Mouse (Mus musculus) CH12.LX (cell line): ENCODE measurements at regions not wholly inside any gene's neighbourhood (a gene's known extent, or its start where the extent isn't known, plus 50 kb on each side); places are given as distances from the start of the nearest gene placed in this dataset.

Experiments
- DNase-seq: peaks from one replicate; pipeline ENCODE4 v3.0.0-alpha.2; 2013; ENCODE audit errors: extremely low read depth
- H3K27ac ChIP-seq: 2 replicates; pipeline ENCODE4 v1.5.1; 2012; ENCODE audit warnings: low read depth, mild to moderate bottlenecking, control low read depth, moderate library complexity; ENCODE audit not compliant: insufficient read depth
- H3K27me3 ChIP-seq: replicated peaks from 2 replicates; pipeline ENCODE3; 2012; ENCODE audit warnings: inconsistent platforms
- H3K36me3 ChIP-seq, 2 experiments: replicated peaks in 1 of 2; 2 replicates each; pipeline versions ENCODE3 to v1.6.1; 2012; ENCODE audit warnings: inconsistent platforms in 1 of 2, low read length in 1 of 2, mild to moderate bottlenecking in 1 of 2, mixed read lengths in 1 of 2, moderate library complexity in 1 of 2; ENCODE audit not compliant: control insufficient read depth in 1 of 2, insufficient read depth in 1 of 2
- H3K4me1 ChIP-seq, 2 experiments: 2 replicates each; pipeline ENCODE4 v1.6.1; 2012; ENCODE audit warnings: inconsistent platforms in 1 of 2, moderate library complexity in 1 of 2; ENCODE audit not compliant: insufficient read depth in 2 of 2, control insufficient read depth in 1 of 2
- H3K4me2 ChIP-seq: 2 replicates; pipeline ENCODE4 v1.6.1; 2012; ENCODE audit warnings: low read depth, mild to moderate bottlenecking, control low read depth; ENCODE audit not compliant: poor library complexity, insufficient read depth, severe bottlenecking
- H3K4me3 ChIP-seq, 3 experiments: fragments of 150-350 bp in 1 of 3; sonication (generic) in 1 of 3; replicated peaks in 1 of 3; 2 replicates each; pipeline versions ENCODE3 to v1.5.1; 2011 to 2012; ENCODE audit warnings: low read depth in 2 of 3, low read length in 2 of 3, mild to moderate bottlenecking in 2 of 3, moderate library complexity in 2 of 3, control low read depth in 1 of 3, improper control_type of control experiment in 1 of 3, inconsistent platforms in 1 of 3, mixed read lengths in 1 of 3; ENCODE audit not compliant: poor library complexity in 1 of 3
- H3K79me2 ChIP-seq: replicated peaks from 2 replicates; pipeline ENCODE4 v1.6.1; 2012; ENCODE audit warnings: mild to moderate bottlenecking, moderate library complexity; ENCODE audit not compliant: control insufficient read depth, poor library complexity, insufficient read depth, severe bottlenecking; ENCODE audit errors: extremely low read depth
- H3K9ac ChIP-seq: 2 replicates; pipeline ENCODE4 v1.6.1; 2012; ENCODE audit warnings: low read depth, mild to moderate bottlenecking, control low read depth, moderate library complexity; ENCODE audit not compliant: insufficient read depth
- H3K9me3 ChIP-seq: replicated peaks from 2 replicates; pipeline ENCODE3; 2012; ENCODE audit warnings: low read length, inconsistent platforms, mixed read lengths
- CHD2 ChIP-seq: IDR thresholded peaks from 2 replicates; pipeline ENCODE4 v1.6.1; 2011; ENCODE audit warnings: low read length, improper control_type of control experiment
- ELF1 ChIP-seq: IDR thresholded peaks from 2 replicates; pipeline ENCODE4 v1.6.1; 2014; ENCODE audit warnings: low read depth, mild to moderate bottlenecking, inconsistent platforms, low read length, improper control_type of control experiment
- GABPA ChIP-seq: IDR thresholded peaks from 2 replicates; pipeline ENCODE4 v1.6.1; 2012; ENCODE audit warnings: low read depth, low read length, improper control_type of control experiment, inconsistent platforms; ENCODE audit not compliant: insufficient replicate concordance
- HCFC1 ChIP-seq: IDR thresholded peaks from 2 replicates; pipeline ENCODE4 v1.6.1; 2012; ENCODE audit warnings: low read depth, mild to moderate bottlenecking, inconsistent platforms, low read length, improper control_type of control experiment
- IRF4 ChIP-seq: IDR thresholded peaks from 2 replicates; pipeline ENCODE4 v1.6.1; 2014; ENCODE audit warnings: low read depth, mild to moderate bottlenecking, inconsistent platforms, low read length, improper control_type of control experiment
- JUN ChIP-seq: IDR thresholded peaks from 2 replicates; pipeline ENCODE4 v1.6.1; 2011; ENCODE audit warnings: low read depth, mild to moderate bottlenecking, low read length, improper control_type of control experiment, moderate library complexity; ENCODE audit not compliant: insufficient read depth
- KAT2A ChIP-seq: IDR thresholded peaks from 2 replicates; pipeline ENCODE4 v1.6.1; 2012; ENCODE audit warnings: low read length, improper control_type of control experiment, inconsistent platforms; ENCODE audit not compliant: insufficient replicate concordance
- MAFK ChIP-seq: IDR thresholded peaks from 2 replicates; pipeline ENCODE4 v1.6.1; 2011; ENCODE audit warnings: low read length, improper control_type of control experiment; ENCODE audit not compliant: insufficient replicate concordance
- MAZ ChIP-seq: IDR thresholded peaks from 2 replicates; pipeline ENCODE4 v1.6.1; 2012; ENCODE audit warnings: low read depth, mild to moderate bottlenecking, inconsistent platforms, low read length, improper control_type of control experiment, moderate library complexity
- MXI1 ChIP-seq: IDR thresholded peaks from 2 replicates; pipeline ENCODE4 v1.6.1; 2011; ENCODE audit warnings: mild to moderate bottlenecking, low read depth, low read length, improper control_type of control experiment
- MYC ChIP-seq: IDR thresholded peaks from 2 replicates; pipeline ENCODE4 v1.6.1; 2011; ENCODE audit warnings: low read depth, mild to moderate bottlenecking, improper control_type of control experiment, low read length
- NELFE ChIP-seq: IDR thresholded peaks from 2 replicates; pipeline ENCODE4 v1.6.1; 2011; ENCODE audit warnings: low read depth, low read length, improper control_type of control experiment
- NRF1 ChIP-seq: IDR thresholded peaks from 2 replicates; pipeline ENCODE4 v1.6.1; 2014; ENCODE audit warnings: low read depth, mild to moderate bottlenecking, inconsistent platforms, low read length, improper control_type of control experiment, moderate library complexity
- PAX5 ChIP-seq: IDR thresholded peaks from 2 replicates; pipeline ENCODE4 v1.6.1; 2012; ENCODE audit warnings: low read length, inconsistent platforms, mixed read lengths
- POLR2A ChIP-seq: IDR thresholded peaks from 2 replicates; pipeline ENCODE4 v1.6.1; 2011; ENCODE audit warnings: low read depth, mild to moderate bottlenecking, improper control_type of control experiment, low read length
- RCOR1 ChIP-seq: conservative IDR thresholded peaks from 2 replicates; pipeline ENCODE4 v1.6.1; 2012; ENCODE audit warnings: low read depth, mild to moderate bottlenecking, inconsistent platforms, low read length, improper control_type of control experiment
- SIN3A ChIP-seq: IDR thresholded peaks from 2 replicates; pipeline ENCODE4 v1.6.1; 2012; ENCODE audit warnings: low read length, improper control_type of control experiment, inconsistent platforms
- SMC3 ChIP-seq: IDR thresholded peaks from 2 replicates; pipeline ENCODE4 v1.6.1; 2011; ENCODE audit warnings: low read depth, low read length, improper control_type of control experiment
- TBP ChIP-seq: conservative IDR thresholded peaks from 2 replicates; pipeline ENCODE4 v1.6.1; 2011; ENCODE audit warnings: low read depth, low read length, improper control_type of control experiment
- TCF12 ChIP-seq: IDR thresholded peaks from 2 replicates; pipeline ENCODE4 v1.6.1; 2014; ENCODE audit warnings: low read depth, mild to moderate bottlenecking, inconsistent platforms, low read length, improper control_type of control experiment
- UBTF ChIP-seq: IDR thresholded peaks from 2 replicates; pipeline ENCODE4 v1.6.1; 2012; ENCODE audit warnings: low read depth, mild to moderate bottlenecking, inconsistent platforms, low read length, improper control_type of control experiment, moderate library complexity
- USF1 ChIP-seq: IDR thresholded peaks from 2 replicates; pipeline ENCODE4 v1.6.1; 2014; ENCODE audit warnings: low read depth, mild to moderate bottlenecking, inconsistent platforms, low read length, improper control_type of control experiment
- USF2 ChIP-seq: conservative IDR thresholded peaks from 2 replicates; pipeline ENCODE4 v1.6.1; 2011; ENCODE audit warnings: low read depth, low read length, improper control_type of control experiment
- ZC3H11A ChIP-seq: IDR thresholded peaks from 2 replicates; pipeline ENCODE4 v1.6.1; 2012; ENCODE audit warnings: low read depth, mild to moderate bottlenecking, inconsistent platforms, low read length, improper control_type of control experiment
- ZKSCAN1 ChIP-seq: IDR thresholded peaks from 2 replicates; pipeline ENCODE4 v1.6.1; 2012; ENCODE audit warnings: low read depth, inconsistent platforms, low read length, improper control_type of control experiment, borderline replicate concordance
- ZMIZ1 ChIP-seq: IDR thresholded peaks from 2 replicates; pipeline ENCODE4 v1.6.1; 2012; ENCODE audit warnings: low read depth, mild to moderate bottlenecking, inconsistent platforms, low read length, improper control_type of control experiment
- ZNF384 ChIP-seq: IDR thresholded peaks from 2 replicates; pipeline ENCODE4 v1.6.1; 2012; ENCODE audit warnings: low read depth, low read length, improper control_type of control experiment, inconsistent platforms
- dilution Hi-C: fragments of 300-500 bp; cut with MboI; formaldehyde crosslinking; loops from 2 replicates; pipeline ENCODE4 v1.14.3; 2020; ENCODE audit warnings: low sequenced_read_pairs; ENCODE audit not compliant: extremely low pct_unique_long_range_greater_than_20kb, extremely low pct_ligation_motif_present
- in situ Hi-C: fragments of 300-500 bp; cut with MboI; formaldehyde crosslinking; loops from 3 replicates; pipeline ENCODE4 v1.14.3; 2019; ENCODE audit warnings: low sequenced_read_pairs, low pct_ligation_motif_present, low pct_unique_long_range_greater_than_20kb, mixed read lengths

GRCm38 (mm10) chr6:6470397-6470796, 108.1 kb downstream of the Sem1 start:
- no peaks in the 10 kb centered on the region for H3K9me3 ChIP-seq
- dilution Hi-C loops, result no loop called here
- no peak for DNase-seq
- no peak overlapping the region for H3K9ac ChIP-seq
- peaks cover 0 to 3% of the 10 kb centered on the region in 2 experiments; a peak in 2 of 4 replicates for H3K4me1 ChIP-seq
- no peak overlapping the region for H3K27ac ChIP-seq
- H3K4me3 ChIP-seq, result no peak overlapping the region
- no peaks in the 10 kb centered on the region for H3K79me2 ChIP-seq
- H3K27me3 ChIP-seq, result no peaks in the 10 kb centered on the region
- no peak for TF ChIP-seq TCF12
- no peak for TF ChIP-seq SIN3A
- TF ChIP-seq MAZ, result no peak
- TF ChIP-seq JUN, result no peak
- TF ChIP-seq USF2, result no peak
- no peak for TF ChIP-seq MYC
- no peak for TF ChIP-seq CHD2
- no peak for TF ChIP-seq ELF1
- no peak for TF ChIP-seq ZMIZ1
- no peak for TF ChIP-seq ZC3H11A
- TF ChIP-seq KAT2A, result no peak
- H3K36me3 ChIP-seq, result no peaks in the 10 kb centered on the region
- H3K4me2 ChIP-seq, result no peak overlapping the region
- in situ Hi-C loops, result no loop called here

- no peak overlapping the region for H3K4me3 ChIP-seq
- no peak overlapping the region for H3K4me2 ChIP-seq
- H3K9ac ChIP-seq, result no peak overlapping the region
- no peaks in the 10 kb centered on the region for H3K27me3 ChIP-seq
- TF ChIP-seq RCOR1, result no peak
- TF ChIP-seq ZKSCAN1, result no peak
- H3K4me1 ChIP-seq, result peaks cover 3 to 8% of the 10 kb centered on the region in 2 experiments
- dilution Hi-C loops (no loop called here), in situ Hi-C loops (no loop called here)
- H3K79me2 ChIP-seq, result no peaks in the 10 kb centered on the region
- no peaks in the 10 kb centered on the region for H3K36me3 ChIP-seq
- DNase-seq, result no peak
- no peak overlapping the region for H3K27ac ChIP-seq
- H3K9me3 ChIP-seq, result no peaks in the 10 kb centered on the region
Observed at GRCm38 (mm10) chr6:6467526-6467925, 110.9 kb downstream of the Sem1 start.

GRCm38 (mm10) chr6:6466231-6466630, 112.2 kb downstream of the Sem1 start:
- TF ChIP-seq USF1, result no peak
- TF ChIP-seq PAX5, result no peak
- no peak for TF ChIP-seq ZNF384
- no peak for TF ChIP-seq NELFE
- TF ChIP-seq HCFC1, result no peak
- TF ChIP-seq MXI1, result no peak
- TF ChIP-seq TBP, result no peak
- TF ChIP-seq POLR2A, result no peak
- TF ChIP-seq SMC3, result no peak
- no peak for TF ChIP-seq NRF1
- TF ChIP-seq MAFK, result no peak
- no peak for TF ChIP-seq IRF4
- no peak for TF ChIP-seq GABPA
- no peak for TF ChIP-seq UBTF
- Histone ChIP-seq H3K36me3 (no peaks in the 10 kb centered on the region), H3K79me2 (no peaks in the 10 kb centered on the region), H3K4me2 (no peak overlapping the region), H3K9me3 (no peaks in the 10 kb centered on the region), H3K27ac (no peak overlapping the region), H3K4me3 (no peak overlapping the region), H3K27me3 (no peaks in the 10 kb centered on the region), H3K4me1 (peaks cover 3 to 8% of the 10 kb centered on the region in 2 experiments), H3K9ac (no peak overlapping the region)
- in situ Hi-C loops, result no loop called here
- DNase-seq, result no peak
- dilution Hi-C loops, result no loop called here
